Mouse (Mus musculus) cerebellum, adult 2 months (tissue): ENCODE results near the gene Cntnap2. TPM values are rescaled to one million over a fixed set of nuclear protein-coding genes. Genes with fewer than 3 reads are reported as not detected.

Experiments
- DNase-seq, 2 experiments: peaks; one replicate each; pipeline ENCODE4 v3.0.0; 2021
- H3K27ac ChIP-seq: fragments of 200-500 bp; 2 replicates; pipeline ENCODE4 v1.5.1; 2012; ENCODE audit warnings: low read length, control low read depth, inconsistent platforms; ENCODE audit not compliant: insufficient read depth
- H3K27me3 ChIP-seq: fragments of 200-500 bp; 2 replicates; pipeline ENCODE4 v1.6.1; 2012; ENCODE audit warnings: inconsistent platforms, mild to moderate bottlenecking, low read length, moderate library complexity; ENCODE audit not compliant: control insufficient read depth, insufficient read depth
- H3K4me1 ChIP-seq: fragments of 200-500 bp; 2 replicates; pipeline ENCODE4 v1.6.1; 2011; ENCODE audit warnings: low read length; ENCODE audit not compliant: control insufficient read depth, insufficient read depth
- H3K4me3 ChIP-seq: fragments of 200-500 bp; replicated peaks from 2 replicates; pipeline ENCODE3; 2011; ENCODE audit warnings: mild to moderate bottlenecking, low read depth, low read length, control low read depth; ENCODE audit not compliant: insufficient read depth
- CTCF ChIP-seq: fragments of 200-500 bp; IDR thresholded peaks from 2 replicates; pipeline ENCODE4 v1.5.1; 2011; ENCODE audit warnings: low read depth, mild to moderate bottlenecking, control low read depth, low read length, moderate library complexity, borderline replicate concordance; ENCODE audit not compliant: insufficient read depth
- POLR2A ChIP-seq: fragments of 200-500 bp; IDR thresholded peaks from 2 replicates; pipeline ENCODE4 v1.6.1; 2011; ENCODE audit warnings: low read length, control low read depth, borderline replicate concordance; ENCODE audit not compliant: insufficient read depth
- WGBS: fragments of 180-500 bp; shearing (Covaris S2); methylation state at CpG from one replicate; pipeline ENCODE4 v1.1.7; 2018; 5-methylcytosine and 5-hydroxymethylcytosine counted together
- polyA plus RNA-seq: library from polyadenylated mRNA; depleted of rRNA; stranded (reverse); fragments of >200 nt; gene quantifications from 2 replicates; pipeline ENCODE4 v1.2.3, GENCODE M21; 2012

Gene Cntnap2
- polyA plus RNA-seq, 1 experiment, result 32.4 TPM

DNA sequence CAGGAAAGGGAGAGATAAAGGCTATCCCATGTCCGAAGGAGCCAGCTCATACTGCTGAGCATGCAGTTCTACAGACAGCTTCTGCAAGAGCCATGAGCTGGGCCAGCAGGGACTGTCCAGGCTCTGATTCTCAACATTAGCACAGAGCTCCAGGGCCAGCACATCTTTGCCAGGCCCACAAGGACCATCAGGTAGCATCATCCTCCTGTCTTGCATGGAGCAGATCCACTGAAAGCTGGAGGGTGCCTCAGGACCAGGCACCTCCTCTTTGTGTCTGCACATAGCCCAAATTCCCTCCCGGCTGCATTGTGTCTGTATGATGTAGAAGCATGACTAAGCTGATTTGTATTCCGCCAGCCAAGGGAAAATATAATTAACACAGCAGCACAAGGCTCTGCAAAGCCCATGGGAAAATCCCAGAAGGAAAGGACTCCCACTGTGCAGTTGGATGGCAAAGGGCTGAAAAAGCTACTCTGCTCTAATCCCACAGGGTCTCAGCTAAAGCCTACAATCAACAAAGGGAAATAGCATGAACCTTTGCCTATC lies 2180.3 kb downstream of the Cntnap2 start:
- DNase-seq, result peak; percentile 8 to 15
- Histone ChIP-seq H3K4me1 (peaks cover 5% of the 10 kb centered on the region), H3K27ac (peak overlapping the region; percentile 38; the same call in 1 of the 2 replicates), H3K27me3 (no peaks in the 10 kb centered on the region), H3K4me3 (no peak overlapping the region)
- TF ChIP-seq POLR2A, result no peak
- TF ChIP-seq CTCF, result no peak
- 47% methylated on average over 3 of the region's 3 CpGs for WGBS

DNA sequence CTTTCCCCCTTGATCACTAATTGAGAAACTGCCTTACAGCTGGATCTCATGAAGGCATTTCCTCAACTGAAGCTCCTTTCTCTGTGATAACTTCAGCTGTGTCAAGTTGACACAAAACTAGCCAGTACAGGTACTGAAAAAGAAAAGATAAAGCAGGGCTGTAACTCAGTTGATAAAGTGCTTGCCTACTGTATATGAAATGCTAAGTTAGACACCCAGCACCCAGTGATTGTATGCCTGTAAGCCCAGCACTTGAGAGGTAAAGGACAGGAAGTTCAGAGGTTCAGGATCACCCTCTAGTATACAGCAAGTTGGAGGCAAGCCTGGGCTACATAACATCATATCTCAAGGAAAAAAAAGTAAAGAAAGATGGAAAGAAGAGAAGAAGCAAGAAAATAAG lies 2182.2 kb downstream of the Cntnap2 start:
- no peak overlapping the region for H3K4me3 ChIP-seq
- H3K27ac ChIP-seq, result no peak overlapping the region
- no peak for TF ChIP-seq POLR2A
- no peak for TF ChIP-seq CTCF
- H3K4me1 ChIP-seq, result peaks cover 5% of the 10 kb centered on the region
- no peak for DNase-seq
- H3K27me3 ChIP-seq, result no peaks in the 10 kb centered on the region

DNA sequence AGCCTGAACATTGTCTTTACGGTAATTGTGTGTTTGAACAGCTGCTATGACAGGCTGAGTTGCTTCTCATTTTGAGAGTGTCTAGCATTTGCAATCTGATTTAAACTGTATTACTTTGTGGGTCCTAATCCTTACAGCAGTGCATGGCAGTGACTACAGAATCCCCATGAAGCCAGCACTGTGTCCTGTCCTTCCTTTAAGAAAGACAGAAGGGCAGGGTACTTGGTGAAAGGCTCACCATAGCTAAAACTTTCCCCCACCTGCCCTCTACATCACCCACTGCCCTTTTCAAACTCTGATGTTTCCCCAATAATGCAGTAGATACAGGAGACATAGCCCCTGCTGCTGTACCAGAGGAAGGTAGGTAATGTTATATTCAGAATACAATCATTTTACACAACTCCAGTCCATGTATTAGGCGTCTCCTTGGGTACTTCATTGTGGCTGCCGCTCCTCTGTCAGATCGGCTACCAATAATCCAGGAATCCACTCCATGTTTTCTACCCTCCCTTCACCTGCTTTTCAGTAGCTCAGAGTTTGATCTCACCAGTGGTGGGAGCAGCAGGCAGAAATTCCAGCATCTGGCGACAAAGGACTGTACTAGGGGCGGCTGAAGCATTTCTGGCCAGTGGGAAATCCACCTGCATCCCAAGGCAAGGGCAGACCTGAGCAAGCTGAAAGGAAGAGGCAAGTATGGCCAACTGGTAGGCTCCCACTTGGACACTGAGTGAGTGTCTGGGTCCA lies 2184.9 kb downstream of the Cntnap2 start:
- Histone ChIP-seq H3K4me3 (no peak overlapping the region), H3K27me3 (no peaks in the 10 kb centered on the region), H3K4me1 (peaks cover 5% of the 10 kb centered on the region), H3K27ac (no peak overlapping the region)
- no peak for TF ChIP-seq CTCF
- TF ChIP-seq POLR2A, result no peak
- 42% methylated on average over 6 of the region's 6 CpGs for WGBS
- DNase-seq, result peak in 1 of 2 experiments; percentile 5

DNA sequence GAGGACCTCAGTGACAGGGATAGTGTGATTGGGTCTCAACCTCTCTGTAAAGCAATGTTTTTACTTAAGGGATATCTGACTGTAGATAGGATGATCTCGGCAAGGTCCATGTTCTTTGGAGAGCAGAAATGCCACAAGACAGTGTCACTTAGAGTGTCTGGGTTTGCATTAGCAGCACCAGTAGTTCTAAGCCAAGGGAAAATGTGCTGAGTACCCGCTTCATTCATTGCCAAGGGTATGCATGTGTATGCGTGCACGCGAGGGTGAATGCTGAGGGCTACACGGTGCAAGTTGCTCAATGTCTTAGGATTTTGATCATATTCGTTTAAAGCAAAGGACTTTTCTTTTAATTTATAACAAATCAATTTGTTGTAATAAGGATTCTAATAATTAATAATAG lies 2185.5 kb downstream of the Cntnap2 start:
- DNase-seq, result no peak

DNA sequence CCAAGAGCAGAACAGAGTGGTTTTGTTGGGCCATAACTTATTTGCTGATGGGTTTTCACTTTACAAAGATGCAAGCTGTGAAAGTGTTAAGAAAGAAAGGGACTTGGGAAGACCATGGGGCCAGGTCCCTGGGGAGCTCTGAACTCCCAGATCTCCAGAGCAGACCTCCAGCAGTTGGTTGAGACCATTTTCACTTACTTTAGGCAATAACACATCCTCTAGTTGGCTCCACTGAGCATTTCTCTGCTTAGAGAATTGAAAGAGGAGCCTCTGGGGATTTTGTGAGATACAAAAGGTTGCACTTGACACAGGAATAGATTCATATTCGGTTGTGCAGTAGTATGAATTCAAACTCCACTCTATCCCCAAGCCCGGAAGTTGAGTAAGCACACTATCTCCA lies 2196.1 kb downstream of the Cntnap2 start:
- H3K27me3 ChIP-seq, result no peaks in the 10 kb centered on the region
- no peak for DNase-seq
- H3K4me3 ChIP-seq, result no peak overlapping the region
- 85% methylated on average over 2 of the region's 2 CpGs for WGBS
- TF ChIP-seq CTCF (no peak), POLR2A (no peak)
- no peaks in the 10 kb centered on the region for H3K4me1 ChIP-seq
- H3K27ac ChIP-seq, result no peak overlapping the region

More for the DNA sequence above, 2185.5 kb downstream of the Cntnap2 start:
- Histone ChIP-seq H3K27me3 (no peaks in the 10 kb centered on the region), H3K4me3 (no peak overlapping the region), H3K4me1 (peaks cover under 1% of the 10 kb centered on the region; the same call in 1 of the 2 replicates), H3K27ac (no peak overlapping the region)
- WGBS, result 60% methylated on average over 7 of the region's 7 CpGs
- no peak for TF ChIP-seq POLR2A
- no peak for TF ChIP-seq CTCF

DNA sequence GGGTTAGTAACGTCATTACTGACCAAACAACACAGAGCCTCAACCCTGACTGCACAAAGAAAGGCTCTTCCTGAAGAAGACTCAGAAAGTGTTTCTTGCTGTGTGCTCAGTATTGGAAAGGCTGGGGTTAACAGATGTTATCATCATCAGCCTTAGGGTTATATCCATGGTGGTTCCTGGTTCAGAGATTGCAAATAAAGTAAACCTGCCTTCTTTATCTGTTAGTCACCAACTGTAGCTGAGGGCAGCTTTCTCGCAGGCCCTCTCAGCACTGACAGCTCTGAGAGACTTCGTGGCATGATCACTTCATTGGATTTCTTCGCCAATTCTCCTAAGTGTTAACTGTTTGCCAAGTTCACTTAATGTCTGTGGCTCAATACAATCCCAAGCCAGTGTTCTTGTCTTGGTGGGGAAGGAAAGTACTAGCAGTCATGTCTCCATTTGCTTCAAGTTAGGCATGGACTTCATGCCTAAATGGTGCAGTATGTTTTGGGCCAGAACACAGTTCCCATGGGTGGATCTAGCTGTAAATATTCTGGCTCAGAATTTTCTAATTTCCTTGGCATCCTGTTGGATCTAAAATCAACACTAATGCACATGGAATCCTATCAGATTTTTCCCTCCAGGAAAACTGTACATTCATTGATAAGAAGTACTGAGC lies 2197.2 kb downstream of the Cntnap2 start:
- Histone ChIP-seq H3K4me3 (no peak overlapping the region), H3K4me1 (no peaks in the 10 kb centered on the region), H3K27me3 (no peaks in the 10 kb centered on the region), H3K27ac (no peak overlapping the region)
- no peak for DNase-seq
- TF ChIP-seq POLR2A, result no peak
- TF ChIP-seq CTCF, result no peak
- WGBS, result 68% methylated on average over 4 of the region's 4 CpGs

DNA sequence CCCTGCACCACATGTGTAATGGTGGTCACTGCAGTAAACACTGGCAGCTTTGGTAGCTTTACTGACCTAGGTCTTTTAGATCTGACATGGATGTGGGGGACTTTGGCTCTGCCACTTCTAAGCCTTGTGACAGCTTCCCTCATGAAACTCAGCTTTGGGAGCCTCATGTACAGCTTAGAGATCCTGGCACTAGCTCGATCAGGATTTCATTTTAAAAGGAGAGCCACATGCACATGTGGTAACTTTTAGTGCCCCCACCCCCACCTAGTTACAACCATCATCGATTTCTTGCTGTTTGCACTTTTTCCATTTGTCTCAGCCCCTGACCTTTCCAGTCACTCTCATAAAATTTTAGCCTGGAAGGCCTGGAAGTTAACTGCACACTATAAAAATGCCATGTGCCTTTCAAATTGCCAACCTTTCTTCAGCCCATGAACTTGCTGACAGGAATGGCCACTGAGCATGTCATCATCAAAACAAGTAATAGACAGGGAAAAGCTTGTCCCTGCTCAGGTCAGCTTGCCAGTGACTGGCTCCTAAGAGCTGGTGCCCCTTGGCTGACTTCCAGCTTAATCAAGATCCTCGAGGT lies 2197.9 kb downstream of the Cntnap2 start:
- TF ChIP-seq CTCF, result no peak
- no peaks in the 10 kb centered on the region for H3K4me1 ChIP-seq
- DNase-seq, result no peak
- no peak overlapping the region for H3K4me3 ChIP-seq
- H3K27ac ChIP-seq, result no peak overlapping the region
- H3K27me3 ChIP-seq, result no peaks in the 10 kb centered on the region
- 56% methylated on average over 3 of the region's 3 CpGs for WGBS

DNA sequence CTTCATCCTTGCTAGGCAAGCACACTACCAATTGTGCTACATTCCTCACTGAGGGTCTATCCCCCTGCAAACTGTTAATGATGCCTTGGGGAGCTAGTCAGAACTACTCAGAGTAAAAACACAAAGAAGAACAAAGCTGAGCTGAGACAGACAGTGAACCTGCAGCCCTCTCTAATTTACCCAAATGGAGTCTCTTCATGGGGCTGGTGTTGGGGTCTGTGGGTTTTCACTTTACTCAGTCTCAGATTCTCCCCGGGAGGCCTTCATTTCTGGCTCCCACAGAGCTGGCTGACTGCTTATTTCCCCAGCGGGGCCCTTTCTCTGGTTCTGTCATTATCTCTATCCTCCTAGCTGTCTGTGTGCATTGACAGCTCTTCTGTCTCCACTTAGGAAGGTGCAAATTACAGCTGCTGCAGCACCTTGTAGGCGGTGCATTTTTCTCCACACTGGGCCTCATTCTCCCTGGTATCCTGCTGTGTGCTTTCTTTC lies 2200.5 kb downstream of the Cntnap2 start:
- Histone ChIP-seq H3K4me3 (no peak overlapping the region), H3K27me3 (no peaks in the 10 kb centered on the region), H3K4me1 (no peaks in the 10 kb centered on the region), H3K27ac (no peak overlapping the region)
- no peak for TF ChIP-seq POLR2A
- no peak for TF ChIP-seq CTCF
- 50% methylated on average over 3 of the region's 3 CpGs for WGBS
- no peak for DNase-seq
